Mouse (Mus musculus): ENCODE data around the gene Trim8. TPM values are rescaled to one million over a fixed set of nuclear protein-coding genes. Genes with fewer than 3 reads are reported as not detected.

The Trim8 gene
- polyA plus RNA-seq, 1 experiment from 2014 or later: 43.0 TPM

DNA sequence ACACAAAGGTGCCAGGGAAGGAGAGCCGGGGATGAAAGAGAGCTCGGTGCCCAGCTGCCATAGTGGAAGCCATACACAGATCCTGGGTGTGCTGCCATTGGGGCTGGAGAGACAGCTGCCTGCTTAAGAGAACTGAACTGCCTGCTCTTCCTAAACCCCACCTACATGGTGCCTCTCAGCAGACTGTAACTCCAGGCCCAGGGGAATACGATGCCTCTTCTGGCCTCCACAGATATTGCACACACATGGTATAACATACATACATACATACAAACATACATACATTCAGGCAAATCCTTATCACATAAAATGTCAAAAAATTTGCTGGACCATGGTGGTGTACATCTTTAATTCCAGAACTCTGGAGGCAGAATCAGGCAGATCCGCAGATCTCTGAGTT lies 38.1 kb upstream of the Trim8 start:
- no peaks in the 10 kb centered on the region for H3K9me3 ChIP-seq
- no peak overlapping the region for H3K27ac ChIP-seq
- H3K27me3 ChIP-seq (replicated peaks): no peaks in the 10 kb centered on the region
- H3K36me3 ChIP-seq: peaks cover 45% of the 10 kb centered on the region
- no peak overlapping the region for H3K9ac ChIP-seq
- WGBS: 99% methylated on average over 4 of the region's 4 CpGs
- no peak overlapping the region for H3K4me2 ChIP-seq (replicated peaks)
- ATAC-seq (ENCODE audit: low FRiP score, low read depth): no peak
- no peaks in the 10 kb centered on the region; the same call in 1 of the 2 replicates for H3K4me1 ChIP-seq
- H3K4me3 ChIP-seq: no peak overlapping the region

DNA sequence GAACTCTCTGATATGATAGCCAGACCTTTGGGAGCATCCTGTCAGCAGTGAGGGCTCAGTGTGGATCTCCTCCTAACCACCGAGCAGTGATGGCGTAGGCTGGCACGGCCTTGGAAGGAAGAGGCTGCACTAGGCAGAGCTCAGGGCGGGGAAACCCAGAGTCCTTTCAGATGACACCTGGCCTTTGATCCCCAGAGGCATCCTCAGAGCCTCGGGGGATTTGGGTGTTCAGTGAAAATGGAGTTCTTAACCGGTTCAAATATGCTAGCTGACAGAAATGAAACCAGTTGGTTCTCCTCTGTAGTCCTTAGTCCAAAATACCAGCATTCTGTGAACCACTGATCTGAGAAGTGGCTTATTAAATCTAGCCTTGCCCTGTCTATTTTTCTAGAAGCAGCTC lies 35.3 kb upstream of the Trim8 start:
- H3K4me2 ChIP-seq (replicated peaks): no peak overlapping the region
- ATAC-seq (ENCODE audit: low FRiP score, low read depth): no peak
- no peak overlapping the region for H3K27ac ChIP-seq
- H3K4me3 ChIP-seq: no peak overlapping the region
- whole genome bisulfite sequencing: 85% methylated on average over 6 of the region's 6 CpGs
- H3K9ac ChIP-seq: no peak overlapping the region
- peaks cover 17% of the 10 kb centered on the region for H3K4me1 ChIP-seq
- no peaks in the 10 kb centered on the region for H3K27me3 ChIP-seq (replicated peaks)
- no peaks in the 10 kb centered on the region for H3K9me3 ChIP-seq
- peaks cover 20% of the 10 kb centered on the region for H3K36me3 ChIP-seq

DNA sequence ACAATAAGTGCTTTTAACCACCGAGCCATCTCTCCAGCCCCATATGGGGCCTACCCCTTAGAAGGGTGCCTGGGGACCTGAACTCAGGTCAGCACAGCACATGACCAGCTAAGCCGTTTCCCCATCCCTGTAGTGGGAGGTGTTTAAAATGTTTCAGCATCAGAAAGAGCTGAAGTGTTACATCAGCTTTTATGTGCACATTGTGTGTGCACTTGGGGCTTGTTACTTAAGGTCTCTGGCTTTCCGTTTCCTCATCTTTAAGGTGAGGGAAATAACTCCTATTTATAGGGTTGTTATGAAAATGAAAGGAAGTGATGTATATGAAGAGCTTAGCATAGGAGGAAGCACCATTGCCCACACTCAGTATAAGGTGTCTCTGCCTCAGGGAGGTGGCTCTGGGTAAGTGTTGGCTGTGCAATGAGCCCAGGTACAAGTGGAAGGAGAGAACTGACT lies 34.4 kb upstream of the Trim8 start:
- H3K4me3 ChIP-seq: no peak overlapping the region
- whole genome bisulfite sequencing: 59% methylated on average over 3 of the region's 3 CpGs
- peaks cover 19% of the 10 kb centered on the region for H3K36me3 ChIP-seq
- H3K4me1 ChIP-seq: peaks cover 26% of the 10 kb centered on the region
- no peak overlapping the region for H3K4me2 ChIP-seq (replicated peaks)
- H3K27me3 ChIP-seq (replicated peaks): no peaks in the 10 kb centered on the region
- H3K9me3 ChIP-seq: no peaks in the 10 kb centered on the region
- no peak overlapping the region for H3K27ac ChIP-seq
- no peak for ATAC-seq (ENCODE audit: low FRiP score, low read depth)
- H3K9ac ChIP-seq: no peak overlapping the region; the same call in 1 of the 2 replicates

DNA sequence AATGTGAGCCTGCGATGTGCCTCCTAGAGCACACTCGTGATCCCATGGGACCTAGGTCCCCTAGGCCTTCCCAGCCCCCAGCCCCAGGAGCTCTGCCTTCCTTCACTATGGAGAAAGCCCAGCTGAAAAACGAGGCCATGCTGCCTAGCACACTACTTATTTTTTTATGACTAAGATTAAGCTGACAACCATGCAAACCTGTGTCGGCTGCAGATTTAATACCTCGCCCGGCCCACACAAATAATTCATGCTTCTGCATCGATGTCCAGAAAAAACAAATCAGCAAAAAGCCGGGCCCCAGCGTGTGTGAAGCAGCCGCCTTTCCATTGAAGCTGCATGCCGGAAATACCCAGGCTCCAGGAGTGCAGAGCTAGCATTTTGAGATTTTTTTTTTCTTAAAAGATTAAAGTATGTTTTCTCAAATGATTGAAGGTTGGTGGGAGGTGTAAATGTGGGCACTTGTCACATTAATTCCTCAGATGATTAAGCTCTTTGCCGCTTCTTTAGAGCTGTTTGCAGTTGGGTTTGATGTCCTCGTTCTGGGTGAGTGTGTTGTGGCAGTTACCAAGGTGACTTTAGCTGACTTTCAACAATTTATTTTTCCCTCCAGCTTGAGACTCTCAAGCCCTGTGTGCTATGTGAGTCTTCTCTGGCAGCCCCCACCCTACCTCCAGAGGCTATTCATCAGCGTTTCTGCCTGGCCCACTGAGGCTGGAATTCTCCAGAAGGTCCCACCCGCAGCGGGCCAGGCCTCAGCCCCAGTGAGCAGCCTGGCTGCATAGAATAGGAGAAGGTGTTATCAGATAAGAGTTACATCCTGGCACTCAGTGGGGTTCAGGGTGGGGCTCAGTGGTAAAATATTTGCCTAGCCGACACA lies 30.9 kb upstream of the Trim8 start:
- Histone ChIP-seq H3K4me3 (no peak overlapping the region), H3K9me3 (no peaks in the 10 kb centered on the region), H3K4me2 (replicated peaks) (0 out of 2 replicates have a peak overlapping the region, but pooled peaks have one; percentile 12), H3K9ac (no peak overlapping the region), H3K4me1 (peaks cover 27% of the 10 kb centered on the region), H3K36me3 (peaks cover 29% of the 10 kb centered on the region), H3K27ac (peak overlapping the region; percentile 67), H3K27me3 (replicated peaks) (no peaks in the 10 kb centered on the region)
- ATAC-seq (ENCODE audit: low FRiP score, low read depth): peak; percentile 68
- WGBS: 22% methylated on average over 17 of the region's 17 CpGs

DNA sequence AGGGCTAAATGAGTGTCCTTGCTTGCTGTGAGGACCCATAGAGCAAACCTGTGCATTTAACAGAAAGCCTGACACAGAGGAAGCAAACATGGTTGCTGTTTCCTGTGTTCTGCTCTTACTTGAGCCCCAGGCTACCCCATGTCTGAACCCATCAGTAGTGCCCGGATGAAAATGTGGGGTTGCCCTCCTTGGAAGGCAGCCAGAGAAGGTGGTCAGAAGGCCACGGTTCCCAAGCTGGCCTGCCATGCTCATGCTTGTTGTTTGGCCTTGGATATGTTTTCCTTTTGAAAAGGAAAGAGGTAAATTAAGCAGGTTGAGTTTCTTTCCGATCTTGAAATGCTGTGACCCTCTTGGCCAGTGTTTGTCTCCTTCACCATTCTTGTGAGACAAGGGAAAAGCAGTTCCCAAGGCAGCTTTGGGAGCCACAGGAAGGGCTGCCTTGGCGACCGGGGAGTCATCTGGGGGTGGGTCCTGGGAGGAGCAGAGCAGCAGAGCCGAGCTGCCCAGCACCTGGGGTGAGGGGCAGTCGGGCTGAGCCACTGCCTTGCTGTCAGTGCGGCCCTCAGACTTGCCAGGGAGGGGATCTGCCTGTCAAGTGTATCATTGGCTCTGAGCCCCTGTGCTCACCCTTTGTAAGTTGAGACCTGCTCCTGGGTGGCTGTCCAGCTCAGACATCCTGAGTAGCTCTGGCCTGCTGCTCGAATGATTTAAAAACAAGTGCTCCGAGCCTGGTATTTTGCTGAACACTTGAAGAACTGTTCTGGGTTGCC lies 30.0 kb upstream of the Trim8 start:
- WGBS: 18% methylated on average over 10 of the region's 10 CpGs
- Histone ChIP-seq H3K4me1 (peaks cover 27% of the 10 kb centered on the region), H3K27ac (peak overlapping the region; percentile 67), H3K4me2 (replicated peaks) (0 out of 2 replicates have a peak overlapping the region, but pooled peaks have one; percentile 5), H3K4me3 (no peak overlapping the region), H3K27me3 (replicated peaks) (no peaks in the 10 kb centered on the region), H3K9me3 (no peaks in the 10 kb centered on the region), H3K9ac (peak overlapping the region; percentile 29; the same call in 1 of the 2 replicates), H3K36me3 (peaks cover 29% of the 10 kb centered on the region)
- peak; percentile 32; the same call in 1 of the 2 replicates for ATAC-seq (ENCODE audit: low FRiP score, low read depth)

DNA sequence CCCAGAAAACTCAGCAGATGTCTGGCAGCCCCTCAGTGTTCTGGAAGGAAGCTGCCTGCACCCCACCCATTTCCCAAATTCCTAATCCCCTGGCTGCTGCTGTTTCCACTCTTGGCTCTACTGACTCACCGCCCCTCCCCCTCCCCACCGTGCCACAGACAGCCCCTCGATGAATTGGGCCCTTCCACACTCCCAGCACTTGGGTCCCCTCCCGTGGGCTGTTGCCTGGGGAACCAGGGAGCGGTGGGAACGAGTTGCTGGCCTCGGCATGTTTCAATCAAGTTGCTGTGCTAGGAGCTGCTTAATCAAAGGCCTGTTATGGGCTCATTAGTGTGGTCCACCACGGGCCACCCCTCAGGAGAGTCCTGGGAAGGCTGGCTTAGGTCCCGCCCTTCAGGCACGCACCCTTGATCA lies 24.1 kb upstream of the Trim8 start:
- H3K9ac ChIP-seq: no peak overlapping the region
- no peaks in the 10 kb centered on the region for H3K27me3 ChIP-seq (replicated peaks)
- H3K4me2 ChIP-seq (replicated peaks): no peak overlapping the region
- no peaks in the 10 kb centered on the region for H3K9me3 ChIP-seq
- 29% methylated on average over 10 of the region's 10 CpGs for WGBS
- no peak overlapping the region for H3K4me3 ChIP-seq
- H3K27ac ChIP-seq: no peak overlapping the region
- ATAC-seq (ENCODE audit: low FRiP score, low read depth): no peak
- H3K36me3 ChIP-seq: peaks cover 56% of the 10 kb centered on the region
- H3K4me1 ChIP-seq: peaks cover 4% of the 10 kb centered on the region

DNA sequence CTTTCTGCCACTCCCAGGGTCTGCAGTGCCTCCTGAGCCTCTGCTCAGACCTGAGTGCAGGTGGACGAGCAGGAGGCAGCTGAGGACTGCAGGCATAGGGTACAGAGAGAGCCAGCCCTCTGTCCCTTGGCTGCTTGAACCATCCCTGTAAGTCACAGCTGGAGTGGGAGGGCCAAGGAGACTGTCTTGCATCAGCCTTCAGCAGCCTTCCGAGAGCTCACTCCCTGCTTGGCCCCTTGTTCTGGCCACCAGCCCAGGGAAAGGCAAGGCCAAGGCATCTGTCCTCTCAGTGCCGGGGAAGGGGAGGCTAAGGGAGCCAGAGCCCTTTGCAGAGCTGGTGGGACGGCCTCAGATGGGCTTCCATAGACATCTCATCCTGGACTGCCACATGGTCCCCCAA lies 23.3 kb upstream of the Trim8 start:
- H3K27me3 ChIP-seq (replicated peaks): no peaks in the 10 kb centered on the region
- ATAC-seq (ENCODE audit: low FRiP score, low read depth): no peak
- peaks cover 55% of the 10 kb centered on the region for H3K36me3 ChIP-seq
- no peak overlapping the region for H3K4me2 ChIP-seq (replicated peaks)
- H3K27ac ChIP-seq: no peak overlapping the region
- H3K4me3 ChIP-seq: no peak overlapping the region
- H3K9ac ChIP-seq: no peak overlapping the region
- WGBS: 91% methylated on average over 4 of the region's 4 CpGs
- peaks cover 12% of the 10 kb centered on the region for H3K4me1 ChIP-seq
- H3K9me3 ChIP-seq: no peaks in the 10 kb centered on the region

DNA sequence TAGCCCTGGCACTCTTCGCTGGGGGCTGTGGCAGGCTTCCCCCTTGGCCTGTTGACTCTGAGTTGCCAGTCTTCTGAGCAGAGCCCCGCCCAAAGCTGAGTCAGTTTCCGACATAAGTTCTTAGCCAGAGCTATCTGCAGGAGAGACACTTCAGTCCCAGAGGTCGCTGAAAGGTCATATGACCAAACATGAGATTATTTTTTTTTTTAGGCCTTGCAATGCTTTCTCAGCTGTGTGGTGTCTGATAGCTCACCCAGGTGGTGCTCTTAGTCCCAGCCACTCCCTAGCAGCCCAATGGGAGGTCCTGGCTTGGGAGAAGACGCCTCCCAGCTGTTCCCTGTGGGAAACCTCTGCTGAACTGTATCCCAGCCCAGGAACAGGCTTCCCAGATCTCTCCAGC lies 22.7 kb upstream of the Trim8 start:
- Histone ChIP-seq H3K36me3 (peaks cover 50% of the 10 kb centered on the region), H3K4me2 (replicated peaks) (no peak overlapping the region), H3K27ac (no peak overlapping the region), H3K4me1 (peaks cover 12% of the 10 kb centered on the region), H3K9me3 (no peaks in the 10 kb centered on the region), H3K27me3 (replicated peaks) (no peaks in the 10 kb centered on the region), H3K4me3 (no peak overlapping the region), H3K9ac (no peak overlapping the region)
- WGBS: 72% methylated on average over 5 of the region's 5 CpGs
- ATAC-seq (ENCODE audit: low FRiP score, low read depth): no peak

DNA sequence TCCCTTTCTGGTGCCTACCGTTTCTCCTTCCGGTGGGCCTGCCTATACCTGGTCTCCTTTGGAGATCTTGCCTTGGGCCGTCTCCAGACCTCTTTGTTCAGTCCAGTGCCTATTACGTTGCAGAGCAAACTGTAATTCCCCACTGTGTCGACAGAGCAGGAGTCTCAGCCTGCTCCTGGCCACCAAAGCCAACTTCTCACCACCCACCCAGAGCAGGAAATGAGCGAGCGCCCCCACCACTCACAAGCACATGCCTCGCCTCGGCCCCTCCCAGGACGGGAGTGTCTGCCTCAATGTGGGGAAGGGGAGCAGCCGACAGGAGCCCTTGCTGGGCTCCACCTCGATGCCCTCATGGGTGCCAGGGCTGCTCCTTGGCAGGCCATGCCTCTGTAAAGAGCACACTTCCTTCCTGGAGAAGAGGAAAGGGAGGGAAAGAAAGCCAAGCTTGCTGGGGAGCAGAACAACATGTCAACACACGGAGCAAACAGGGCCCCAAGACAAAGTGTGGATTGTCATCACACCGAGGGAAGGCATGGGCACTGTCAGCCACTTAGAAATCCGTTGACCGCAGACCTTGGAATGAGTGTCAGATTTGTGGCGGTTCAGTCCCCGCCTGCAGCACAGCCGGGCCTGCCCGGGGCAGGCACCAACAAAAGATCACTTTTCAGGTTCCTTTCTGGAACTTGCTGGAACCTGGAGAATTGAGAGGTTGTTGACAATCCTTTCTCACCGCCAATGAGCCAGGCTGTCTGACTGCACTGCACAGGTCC lies 22.0 kb upstream of the Trim8 start:
- no peak overlapping the region for H3K4me2 ChIP-seq (replicated peaks)
- H3K36me3 ChIP-seq: peaks cover 48% of the 10 kb centered on the region
- H3K27ac ChIP-seq: no peak overlapping the region
- no peaks in the 10 kb centered on the region for H3K9me3 ChIP-seq
- H3K4me1 ChIP-seq: peaks cover 12% of the 10 kb centered on the region
- WGBS: 82% methylated on average over 21 of the region's 21 CpGs
- no peak overlapping the region for H3K9ac ChIP-seq
- ATAC-seq (ENCODE audit: low FRiP score, low read depth): no peak
- no peaks in the 10 kb centered on the region for H3K27me3 ChIP-seq (replicated peaks)
- no peak overlapping the region for H3K4me3 ChIP-seq

DNA sequence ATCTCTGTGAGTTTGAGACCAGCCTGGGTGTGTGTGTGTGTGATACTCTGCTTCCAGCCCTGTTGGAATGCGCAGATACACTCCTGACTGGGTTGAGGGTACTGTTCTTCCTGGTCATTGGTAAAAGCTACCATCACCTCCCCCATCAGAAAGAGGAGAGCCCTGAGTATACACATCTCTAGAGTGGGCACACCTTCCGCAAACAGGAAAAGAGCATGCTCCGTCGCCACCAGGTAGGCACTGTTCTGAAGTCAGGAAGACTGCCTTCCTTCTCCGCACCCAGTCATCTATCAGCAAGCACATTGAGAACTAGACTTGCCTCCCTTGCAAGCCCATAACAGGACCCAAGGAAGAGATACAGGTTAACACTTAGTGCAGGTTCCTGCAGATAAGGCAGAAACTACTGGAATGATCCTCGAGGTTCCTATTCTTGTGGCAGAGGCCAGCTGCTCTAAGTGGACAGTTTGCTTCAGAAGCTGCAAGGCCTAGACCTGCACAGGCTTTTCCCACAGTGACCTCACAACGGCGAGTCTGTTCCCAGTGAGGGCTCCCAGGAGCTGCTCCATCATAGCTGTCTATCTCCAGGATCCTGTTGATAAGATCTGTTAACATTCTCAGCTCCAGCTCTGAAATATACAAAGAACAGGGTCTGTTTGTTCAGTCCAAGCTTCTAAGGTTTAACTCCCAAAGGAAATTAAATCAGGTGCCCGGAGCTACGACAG lies 20.7 kb upstream of the Trim8 start:
- Histone ChIP-seq H3K9ac (no peak overlapping the region), H3K4me1 (peaks cover 14% of the 10 kb centered on the region), H3K27me3 (replicated peaks) (no peaks in the 10 kb centered on the region), H3K36me3 (peaks cover 49% of the 10 kb centered on the region), H3K4me2 (replicated peaks) (no peak overlapping the region), H3K9me3 (no peaks in the 10 kb centered on the region), H3K4me3 (no peak overlapping the region), H3K27ac (no peak overlapping the region)
- no peak for ATAC-seq (ENCODE audit: low FRiP score, low read depth)
- WGBS: 79% methylated on average over 10 of the region's 10 CpGs

DNA sequence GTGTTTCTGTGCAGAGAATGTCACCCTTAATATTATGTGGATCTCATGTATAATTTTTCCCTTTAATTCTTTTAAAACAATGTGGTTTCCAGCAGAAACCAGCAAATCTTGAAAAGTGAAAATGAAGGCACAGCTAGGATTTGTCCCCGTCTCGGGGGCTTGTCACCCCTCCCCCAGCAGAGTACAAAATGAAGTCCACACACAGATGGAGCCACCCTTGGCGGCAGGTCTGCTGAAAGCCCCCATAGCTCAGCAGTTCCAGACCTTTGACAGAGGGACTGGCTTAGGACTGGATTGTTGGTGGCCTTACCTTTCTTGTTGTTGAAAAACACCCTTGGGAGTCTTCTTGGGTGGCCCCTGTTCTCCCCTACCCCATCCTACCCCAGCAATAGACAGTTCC lies 20.1 kb upstream of the Trim8 start:
- Histone ChIP-seq H3K27me3 (replicated peaks) (no peaks in the 10 kb centered on the region), H3K4me1 (peaks cover 14% of the 10 kb centered on the region), H3K4me2 (replicated peaks) (no peak overlapping the region), H3K4me3 (no peak overlapping the region), H3K9ac (no peak overlapping the region), H3K36me3 (peaks cover 53% of the 10 kb centered on the region), H3K27ac (no peak overlapping the region), H3K9me3 (no peaks in the 10 kb centered on the region)
- 48% methylated on average over 3 of the region's 3 CpGs for WGBS
- ATAC-seq (ENCODE audit: low FRiP score, low read depth): no peak

All from neural tube, embryonic 12.5 days (tissue).